Mouse (Mus musculus) liver, embryonic 14.5 days (tissue): Measurements from ENCODE around the gene Hebp1.
A peak's percentile ranks its signal among the peaks of the same experiment; 100 is the strongest.

ENCODE experiments used
- CTCF ChIP-seq: IDR thresholded peaks from 2 replicates; pipeline ENCODE4 v1.5.1; 2016; ENCODE audit warnings: antibody characterized with exemption, low read depth, control low read depth
- EP300 ChIP-seq: IDR thresholded peaks from 2 replicates; pipeline ENCODE4 v1.6.1; 2016; ENCODE audit warnings: antibody characterized with exemption, low read depth

GRCm38 (mm10) chr6:135237326-135237725 is 39.5 kb upstream of the Hebp1 start:
- TF ChIP-seq CTCF (peak; percentile 26; the same call in 1 of the 2 replicates), EP300 (no peak)
